Mouse (Mus musculus) MEL (cell line): ENCODE measurements at regions not wholly inside any gene's neighbourhood (a gene's known extent, or its start where the extent isn't known, plus 50 kb on each side); places are given as distances from the start of the nearest gene placed in this dataset.

Experiments
- DNase-seq: peaks from one replicate; pipeline ENCODE4 v3.0.0; 2011; ENCODE audit warnings: low read depth, low spot score
- H3K27ac ChIP-seq: 2 replicates; pipeline ENCODE4 v1.5.1; 2012; ENCODE audit warnings: low read depth, mild to moderate bottlenecking, control low read depth, low read length, moderate library complexity; ENCODE audit not compliant: control insufficient read depth
- H3K27me3 ChIP-seq, 2 experiments: fragments of 150-350 bp in 1 of 2; sonication (generic) in 1 of 2; 2 replicates each; pipeline ENCODE4 v1.6.1; 2012; ENCODE audit warnings: low read length in 2 of 2, mild to moderate bottlenecking in 2 of 2, improper control_type of control experiment in 1 of 2, moderate library complexity in 1 of 2; ENCODE audit not compliant: insufficient read depth in 2 of 2, control insufficient read depth in 1 of 2
- H3K36me3 ChIP-seq, 2 experiments: 2 replicates each; pipeline ENCODE4 v1.6.1; 2012 to 2014; ENCODE audit warnings: low read length in 2 of 2, improper control_type of control experiment in 1 of 2, inconsistent platforms in 1 of 2, mild to moderate bottlenecking in 1 of 2; ENCODE audit not compliant: insufficient read depth in 2 of 2, control insufficient read depth in 1 of 2
- H3K4me1 ChIP-seq, 2 experiments: fragments of 150-350 bp in 1 of 2; sonication (generic) in 1 of 2; 2 replicates each; pipeline ENCODE4 v1.6.1; 2012; ENCODE audit warnings: low read length in 2 of 2, improper control_type of control experiment in 1 of 2, mild to moderate bottlenecking in 1 of 2; ENCODE audit not compliant: insufficient read depth in 2 of 2, control insufficient read depth in 1 of 2
- H3K4me3 ChIP-seq, 2 experiments: fragments of 150-350 bp in 1 of 2; sonication (generic) in 1 of 2; 2 replicates each; pipeline ENCODE4 v1.5.1; 2012; ENCODE audit warnings: low read depth in 2 of 2, low read length in 2 of 2, mild to moderate bottlenecking in 2 of 2, moderate library complexity in 2 of 2, control low read depth in 1 of 2, improper control_type of control experiment in 1 of 2; ENCODE audit not compliant: control insufficient read depth in 1 of 2, insufficient read depth in 1 of 2
- H3K79me2 ChIP-seq: 2 replicates; pipeline ENCODE4 v1.6.1; 2012; ENCODE audit warnings: mild to moderate bottlenecking, low read length, moderate library complexity; ENCODE audit not compliant: control insufficient read depth, poor library complexity, insufficient read depth
- H3K9ac ChIP-seq: 2 replicates; pipeline ENCODE4 v1.6.1; 2012; ENCODE audit warnings: low read depth, mild to moderate bottlenecking, control low read depth, low read length, moderate library complexity; ENCODE audit not compliant: control insufficient read depth, poor library complexity, severe bottlenecking
- H3K9me3 ChIP-seq: fragments of 150-350 bp; sonication (generic); replicated peaks from 2 replicates; pipeline ENCODE4 v1.6.1; 2012; ENCODE audit warnings: mild to moderate bottlenecking, low read length, improper control_type of control experiment, moderate library complexity; ENCODE audit not compliant: insufficient read depth
- CHD2 ChIP-seq: IDR thresholded peaks from 2 replicates; pipeline ENCODE4 v1.6.1; 2011; ENCODE audit warnings: low read length, improper control_type of control experiment
- CTCF ChIP-seq, 3 experiments: IDR thresholded peaks in 2 of 3; conservative IDR thresholded peaks in 1 of 3; 2 replicates each; pipeline ENCODE4 v1.5.1; 2011 to 2012; ENCODE audit warnings: low read length in 3 of 3, low read depth in 2 of 3, mild to moderate bottlenecking in 2 of 3, improper control_type of control experiment in 1 of 3, inconsistent platforms in 1 of 3, mixed read lengths in 1 of 3, moderate library complexity in 1 of 3; ENCODE audit not compliant: control insufficient read depth in 1 of 3, insufficient read depth in 1 of 3, poor library complexity in 1 of 3, severe bottlenecking in 1 of 3
- E2F4 ChIP-seq: IDR thresholded peaks from 2 replicates; pipeline ENCODE4 v1.6.1; 2011; ENCODE audit warnings: low read depth, low read length, improper control_type of control experiment, borderline replicate concordance
- ELF1 ChIP-seq: IDR thresholded peaks from 2 replicates; pipeline ENCODE4 v1.6.1; 2014; ENCODE audit warnings: low read depth, mild to moderate bottlenecking, inconsistent platforms, low read length, improper control_type of control experiment, moderate library complexity
- EP300 ChIP-seq, 2 experiments: IDR thresholded peaks; 2 replicates each; pipeline ENCODE4 v1.6.1; 2011; ENCODE audit warnings: improper control_type of control experiment in 2 of 2, low read length in 2 of 2, low read depth in 1 of 2, mild to moderate bottlenecking in 1 of 2
- ETS1 ChIP-seq: IDR thresholded peaks from 2 replicates; pipeline ENCODE4 v1.6.1; 2012; ENCODE audit warnings: low read depth, mild to moderate bottlenecking, inconsistent platforms, low read length, improper control_type of control experiment, moderate library complexity
- GABPA ChIP-seq: IDR thresholded peaks from 2 replicates; pipeline ENCODE4 v1.6.1; 2012; ENCODE audit warnings: low read depth, mild to moderate bottlenecking, inconsistent platforms, low read length, improper control_type of control experiment, moderate library complexity
- GATA1 ChIP-seq: IDR thresholded peaks from 2 replicates; pipeline ENCODE4 v1.6.1; 2011; ENCODE audit warnings: low read depth, low read length, improper control_type of control experiment
- JUND ChIP-seq: IDR thresholded peaks from 2 replicates; pipeline ENCODE4 v1.6.1; 2011; ENCODE audit warnings: low read depth, mild to moderate bottlenecking, improper control_type of control experiment, low read length
- KAT2A ChIP-seq: conservative IDR thresholded peaks from 2 replicates; pipeline ENCODE4 v1.6.1; 2012; ENCODE audit warnings: low read depth, low read length, improper control_type of control experiment, inconsistent platforms
- MAX ChIP-seq: IDR thresholded peaks from 2 replicates; pipeline ENCODE4 v1.6.1; 2011; ENCODE audit warnings: low read length, improper control_type of control experiment
- MAZ ChIP-seq: IDR thresholded peaks from 2 replicates; pipeline ENCODE4 v1.6.1; 2012; ENCODE audit warnings: low read depth, mild to moderate bottlenecking, inconsistent platforms, low read length, improper control_type of control experiment
- MYB ChIP-seq: IDR thresholded peaks from 2 replicates; pipeline ENCODE4 v1.6.1; 2011; ENCODE audit warnings: mild to moderate bottlenecking, low read depth, low read length, improper control_type of control experiment
- MYC ChIP-seq: IDR thresholded peaks from 2 replicates; pipeline ENCODE4 v1.6.1; 2011; ENCODE audit warnings: low read depth, mild to moderate bottlenecking, low read length, improper control_type of control experiment, moderate library complexity
- POLR2A ChIP-seq, 2 experiments: IDR thresholded peaks; 2 replicates each; pipeline ENCODE4 v1.6.1; 2011 to 2012; ENCODE audit warnings: low read length in 2 of 2, mild to moderate bottlenecking in 2 of 2, control low read depth in 1 of 2, improper control_type of control experiment in 1 of 2, low read depth in 1 of 2, moderate library complexity in 1 of 2; ENCODE audit not compliant: control insufficient read depth in 1 of 2, insufficient read depth in 1 of 2, poor library complexity in 1 of 2
- RCOR1 ChIP-seq: IDR thresholded peaks from 2 replicates; pipeline ENCODE4 v1.6.1; 2012; ENCODE audit warnings: low read depth, mild to moderate bottlenecking, inconsistent platforms, low read length, improper control_type of control experiment
- SIN3A ChIP-seq: IDR thresholded peaks from 2 replicates; pipeline ENCODE4 v1.6.1; 2012; ENCODE audit warnings: low read length, improper control_type of control experiment, inconsistent platforms
- TAL1 ChIP-seq: IDR thresholded peaks from 2 replicates; pipeline ENCODE4 v1.6.1; 2012; ENCODE audit warnings: mild to moderate bottlenecking, inconsistent platforms, low read length, moderate library complexity, mixed read lengths
- TBP ChIP-seq: IDR thresholded peaks from 2 replicates; pipeline ENCODE4 v1.8.0; 2011; ENCODE audit warnings: low read depth, low read length, improper control_type of control experiment
- TCF12 ChIP-seq: IDR thresholded peaks from 2 replicates; pipeline ENCODE4 v1.6.1; 2014; ENCODE audit warnings: low read depth, mild to moderate bottlenecking, inconsistent platforms, low read length, improper control_type of control experiment, moderate library complexity
- USF1 ChIP-seq: IDR thresholded peaks from 2 replicates; pipeline ENCODE4 v1.6.1; 2014; ENCODE audit warnings: low read depth, mild to moderate bottlenecking, inconsistent platforms, low read length, improper control_type of control experiment, moderate library complexity
- USF2 ChIP-seq, 2 experiments: IDR thresholded peaks; 2 replicates each; pipeline ENCODE4 v1.6.1; 2011 to 2012; ENCODE audit warnings: improper control_type of control experiment in 2 of 2, low read length in 2 of 2, borderline replicate concordance in 1 of 2, inconsistent platforms in 1 of 2, low read depth in 1 of 2, mild to moderate bottlenecking in 1 of 2; ENCODE audit not compliant: insufficient read depth in 1 of 2
- ZC3H11A ChIP-seq: IDR thresholded peaks from 2 replicates; pipeline ENCODE4 v1.6.1; 2012; ENCODE audit warnings: low read depth, mild to moderate bottlenecking, inconsistent platforms, low read length, improper control_type of control experiment
- ZKSCAN1 ChIP-seq: IDR thresholded peaks from 2 replicates; pipeline ENCODE4 v1.6.1; 2012; ENCODE audit warnings: low read depth, mild to moderate bottlenecking, inconsistent platforms, low read length, improper control_type of control experiment, moderate library complexity
- ZMIZ1 ChIP-seq: IDR thresholded peaks from 2 replicates; pipeline ENCODE4 v1.6.1; 2012; ENCODE audit warnings: low read depth, mild to moderate bottlenecking, inconsistent platforms, low read length, improper control_type of control experiment, moderate library complexity

DNA sequence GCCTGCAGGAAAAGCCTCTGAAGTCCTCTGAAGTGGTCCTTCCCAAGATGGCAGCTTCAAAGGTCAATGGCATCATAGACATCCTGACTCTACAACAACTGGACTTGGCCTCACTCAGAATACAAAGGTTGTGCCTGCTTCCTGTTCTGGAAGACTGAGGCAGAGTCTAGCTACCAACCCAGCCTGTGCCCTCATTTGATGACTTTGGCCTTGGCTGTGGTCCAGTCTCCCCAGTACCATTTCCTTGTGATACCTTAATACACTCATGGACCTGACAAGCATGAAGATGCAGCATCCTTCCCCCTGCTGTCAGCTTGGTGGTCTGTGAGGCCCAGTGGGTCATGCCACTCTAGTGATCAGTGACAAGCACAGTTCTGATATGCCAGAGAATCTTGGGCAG is 130.6 kb downstream of the Gm4791 start:
- H3K9me3 ChIP-seq = no peaks in the 10 kb centered on the region
- DNase-seq = no peak
- no peaks in the 10 kb centered on the region for H3K79me2 ChIP-seq
- H3K9ac ChIP-seq = no peak overlapping the region
- H3K36me3 ChIP-seq = peaks cover 0 to 30% of the 10 kb centered on the region in 2 experiments; a peak in 2 of 4 replicates
- no peak overlapping the region for H3K27ac ChIP-seq
- no peak overlapping the region for H3K4me3 ChIP-seq
- no peak for TF ChIP-seq ZC3H11A
- TF ChIP-seq ETS1 = no peak
- no peak for TF ChIP-seq CTCF (IDR thresholded peaks at IDR 0.05 in 2 of 3, conservative IDR thresholded peaks at IDR 0.05 in 1 of 3; ENCODE audit: control insufficient read depth in 1 of 3, insufficient read depth in 1 of 3, low read depth in 2 of 3, low read length in 3 of 3, poor library complexity in 1 of 3, severe bottlenecking in 1 of 3)
- TF ChIP-seq ZKSCAN1 = no peak
- TF ChIP-seq POLR2A (IDR thresholded peaks at IDR 0.05; ENCODE audit: control insufficient read depth in 1 of 2, insufficient read depth in 1 of 2, low read depth in 1 of 2, low read length in 2 of 2, poor library complexity in 1 of 2) = no peak
- no peak for TF ChIP-seq E2F4
- no peak for TF ChIP-seq MAX
- no peak for TF ChIP-seq CHD2
- TF ChIP-seq TCF12 = no peak
- no peak for TF ChIP-seq SIN3A
- TF ChIP-seq KAT2A = no peak
- TF ChIP-seq JUND = no peak
- no peak for TF ChIP-seq TBP
- TF ChIP-seq GABPA = no peak
- TF ChIP-seq MYC = no peak
- no peak for TF ChIP-seq USF1
- peaks cover 3 to 31% of the 10 kb centered on the region in 2 experiments for H3K4me1 ChIP-seq
- no peaks in the 10 kb centered on the region for H3K27me3 ChIP-seq

DNA sequence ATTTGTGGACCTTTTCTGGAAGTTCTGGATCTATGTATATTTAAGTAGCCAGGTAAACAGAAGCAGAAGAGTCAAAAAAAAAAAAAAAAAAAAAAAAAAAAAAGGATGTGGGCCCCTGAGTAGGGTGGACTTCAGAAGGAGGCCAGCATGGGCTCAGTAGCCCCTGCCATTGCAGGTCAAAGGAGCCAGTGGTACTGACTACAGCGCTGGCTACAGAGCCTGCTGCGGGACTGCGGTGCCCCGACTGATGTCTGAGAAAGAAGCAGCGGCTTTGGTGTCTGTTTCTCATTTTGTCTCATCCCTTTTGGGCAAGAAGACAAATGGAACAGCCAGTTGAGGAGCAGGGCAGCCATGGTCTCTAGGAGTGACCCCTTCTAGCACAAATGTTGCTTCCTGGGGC is 134.9 kb downstream of the Gm4791 start:
- no peak for DNase-seq
- Histone ChIP-seq H3K36me3 (peaks cover 0 to 33% of the 10 kb centered on the region in 2 experiments; a peak in 2 of 4 replicates), H3K9me3 (no peaks in the 10 kb centered on the region), H3K4me1 (peaks cover 15 to 30% of the 10 kb centered on the region in 2 experiments), H3K79me2 (no peaks in the 10 kb centered on the region), H3K27me3 (no peaks in the 10 kb centered on the region), H3K9ac (0 out of 2 replicates have a peak overlapping the region, but pooled peaks have one; percentile 1), H3K27ac (peak overlapping the region; percentile 17), H3K4me3 (no peak overlapping the region)
- 0 out of 2 replicates have a peak, but pooled peaks have one; percentile 2 for TF ChIP-seq MYB
- no peak for TF ChIP-seq MYC

DNA sequence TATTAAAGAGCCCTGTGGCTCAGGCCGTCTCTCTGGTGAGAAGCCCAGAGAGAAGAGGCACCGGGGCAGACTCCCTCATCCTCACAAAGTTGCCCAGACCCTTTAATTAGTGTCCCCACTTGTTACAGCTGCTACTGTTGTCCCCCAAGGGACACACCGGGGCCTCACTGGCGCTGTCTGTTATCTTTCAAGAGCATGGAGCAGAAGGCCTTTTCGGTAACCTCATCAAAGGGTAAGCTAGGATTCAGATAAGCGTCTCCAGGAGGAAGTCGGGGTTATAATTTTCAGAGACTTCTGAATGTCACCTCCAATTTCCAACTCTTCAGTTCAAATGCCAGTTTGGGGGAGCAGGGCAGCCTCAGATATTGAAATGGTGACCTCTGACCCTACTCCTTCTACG is 135.3 kb downstream of the Gm4791 start:
- peak overlapping the region; percentile 6 to 46 for H3K4me3 ChIP-seq
- peak; percentile 79 for TF ChIP-seq RCOR1
- TF ChIP-seq E2F4 = no peak
- TF ChIP-seq USF2 (IDR thresholded peaks at IDR 0.05; ENCODE audit: borderline replicate concordance in 1 of 2, insufficient read depth in 1 of 2, low read depth in 1 of 2, low read length in 2 of 2) = no peak
- no peak for TF ChIP-seq ELF1
- TF ChIP-seq TCF12 = peak; percentile 90
- peak; percentile 78; the same call in 1 of the 2 replicates for TF ChIP-seq ETS1
- peak; percentile 13; the same call in 1 of the 2 replicates for TF ChIP-seq MYB
- TF ChIP-seq MYC = no peak
- TF ChIP-seq ZMIZ1 = no peak
- TF ChIP-seq GATA1 = peak; percentile 92
- peak; percentile 78 for TF ChIP-seq TAL1
- no peak for TF ChIP-seq JUND
- TF ChIP-seq EP300 (IDR thresholded peaks at IDR 0.05; ENCODE audit: low read depth in 1 of 2, low read length in 2 of 2) = peak; percentile 89 to 90
- TF ChIP-seq MAZ = no peak
- TF ChIP-seq, all 39 proteins: peak for 7
- peaks cover 15 to 30% of the 10 kb centered on the region in 2 experiments for H3K4me1 ChIP-seq
- peak overlapping the region; percentile 23; the same call in 1 of the 2 replicates for H3K9ac ChIP-seq
- no peaks in the 10 kb centered on the region for H3K27me3 ChIP-seq
- no peaks in the 10 kb centered on the region for H3K79me2 ChIP-seq
- H3K36me3 ChIP-seq = peaks cover 0 to 30% of the 10 kb centered on the region in 2 experiments; a peak in 2 of 4 replicates
- H3K27ac ChIP-seq = peak overlapping the region; percentile 51
- peak; percentile 78 for DNase-seq
- H3K9me3 ChIP-seq = no peaks in the 10 kb centered on the region
